Mouse (Mus musculus): ENCODE data around the gene Tmub1.

The Tmub1 gene

DNA sequence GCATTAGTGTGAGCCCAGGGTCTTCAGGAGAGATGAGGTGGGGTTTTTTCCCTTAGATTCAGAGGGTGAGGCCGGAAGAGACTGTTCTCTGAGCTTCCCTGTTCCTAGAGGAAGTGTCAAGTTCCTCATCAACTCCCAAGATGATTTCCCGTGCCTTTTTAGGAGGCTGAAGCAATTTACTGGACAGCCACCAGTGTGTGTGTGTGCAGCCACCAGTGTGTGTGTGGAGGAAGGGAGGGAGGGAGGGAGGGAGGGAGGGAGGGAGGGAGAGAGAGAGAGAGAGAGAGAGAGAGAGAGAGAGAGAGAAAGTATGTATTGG is 6.3 kb upstream of the Tmub1 start:
- ATAC-seq (ENCODE audit: low TSS enrichment) = no peak

DNA sequence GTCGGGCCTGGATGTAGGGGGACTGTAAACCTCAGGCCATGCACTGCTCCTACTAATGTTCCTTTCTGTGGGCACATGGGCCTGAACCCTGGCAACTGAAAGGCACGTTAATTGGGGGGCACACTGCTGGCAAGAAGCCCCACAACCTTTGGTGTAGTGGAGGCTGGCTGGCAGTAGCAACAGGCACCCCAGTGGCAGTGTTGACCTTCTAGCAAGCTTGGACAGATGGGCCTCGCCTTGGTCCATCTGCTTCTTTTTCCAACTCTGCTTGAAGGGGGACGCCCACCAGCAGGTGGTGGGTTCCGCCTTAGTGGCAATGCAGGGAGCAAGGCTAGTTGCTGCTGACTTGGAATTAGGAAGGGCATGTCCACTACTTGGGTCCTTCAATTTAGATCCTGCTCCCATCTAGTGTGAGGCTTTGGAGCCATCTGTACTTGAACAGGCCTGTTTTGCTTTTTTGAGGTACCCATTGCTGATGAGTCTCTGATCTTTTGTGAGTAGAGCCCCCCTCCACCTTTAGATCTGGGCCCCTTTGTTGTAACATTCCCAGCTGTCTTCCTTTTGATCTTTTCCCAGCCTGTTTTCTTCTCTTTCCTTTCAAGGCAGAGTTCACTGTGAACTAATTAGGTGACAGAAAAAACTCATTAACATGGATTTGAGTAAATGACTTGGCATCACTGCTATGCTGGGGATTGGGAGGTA is 5.8 kb upstream of the Tmub1 start:
- ATAC-seq (ENCODE audit: low TSS enrichment) = no peak

DNA sequence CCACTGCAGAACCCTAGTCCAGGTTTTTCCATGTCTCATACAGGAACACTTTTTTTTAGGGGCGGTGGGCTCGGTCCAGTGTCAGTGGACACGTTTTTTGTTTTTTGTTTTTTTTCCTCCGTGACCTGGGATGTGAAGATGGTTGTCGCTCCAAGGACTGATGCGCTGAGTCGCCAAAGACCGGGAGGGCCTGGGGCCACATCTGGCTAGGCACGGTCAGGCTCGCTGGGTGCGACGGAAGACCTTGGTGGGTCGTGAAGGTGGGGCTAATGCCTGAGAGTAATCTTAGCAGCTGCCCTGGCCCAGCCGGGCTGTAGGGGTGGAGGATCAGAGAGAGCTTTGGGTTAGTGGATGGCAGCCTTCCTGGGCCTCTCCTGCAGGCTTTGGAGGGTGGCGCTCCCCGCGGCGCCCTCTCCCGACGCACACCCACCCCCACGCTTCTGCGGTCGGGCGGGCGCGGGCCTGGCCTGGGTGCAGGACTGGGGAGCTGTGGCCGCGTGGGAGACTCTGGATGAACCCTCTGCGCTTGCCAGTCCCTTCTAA is 5.1 kb upstream of the Tmub1 start:
- peak; percentile 31 for ATAC-seq (ENCODE audit: low TSS enrichment)

DNA sequence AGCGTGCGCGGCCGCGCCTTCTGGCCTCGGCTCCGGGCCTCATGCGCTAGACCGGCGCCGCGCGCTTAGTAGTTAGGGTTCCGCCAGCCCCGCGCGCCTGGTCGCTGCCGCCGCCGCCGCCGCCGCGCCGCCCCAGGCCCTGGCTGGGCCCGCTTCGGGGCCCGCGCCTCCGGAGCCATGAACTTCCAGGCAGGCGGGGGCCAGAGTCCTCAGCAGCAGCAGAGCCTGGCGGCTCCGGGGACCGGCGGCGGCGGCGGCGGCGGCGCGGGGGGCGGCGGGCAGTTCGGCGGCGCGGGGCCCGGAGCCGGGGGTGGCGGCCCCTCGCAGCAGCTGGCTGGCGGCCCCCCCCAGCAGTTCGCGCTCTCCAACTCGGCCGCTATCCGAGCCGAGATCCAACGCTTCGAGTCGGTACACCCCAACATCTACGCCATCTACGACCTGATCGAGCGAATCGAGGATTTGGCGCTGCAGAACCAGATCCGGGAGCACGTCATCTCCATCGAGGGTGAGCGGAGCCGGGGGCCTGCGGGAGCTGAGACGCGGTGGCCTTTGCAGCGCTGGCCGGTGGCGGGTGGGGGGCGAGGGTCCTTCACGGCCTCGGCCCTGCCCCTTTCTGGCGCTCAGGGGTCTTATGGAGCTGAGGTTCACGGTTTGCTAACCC is 4.5 kb upstream of the Tmub1 start, which contains the start of gene Agap3:
TSS of gene Agap3 (plus strand) at position 148 of the 661 bp plus-strand sequence.
- ATAC-seq (ENCODE audit: low TSS enrichment) = peak; percentile 4; the same call in 1 of the 2 replicates

DNA sequence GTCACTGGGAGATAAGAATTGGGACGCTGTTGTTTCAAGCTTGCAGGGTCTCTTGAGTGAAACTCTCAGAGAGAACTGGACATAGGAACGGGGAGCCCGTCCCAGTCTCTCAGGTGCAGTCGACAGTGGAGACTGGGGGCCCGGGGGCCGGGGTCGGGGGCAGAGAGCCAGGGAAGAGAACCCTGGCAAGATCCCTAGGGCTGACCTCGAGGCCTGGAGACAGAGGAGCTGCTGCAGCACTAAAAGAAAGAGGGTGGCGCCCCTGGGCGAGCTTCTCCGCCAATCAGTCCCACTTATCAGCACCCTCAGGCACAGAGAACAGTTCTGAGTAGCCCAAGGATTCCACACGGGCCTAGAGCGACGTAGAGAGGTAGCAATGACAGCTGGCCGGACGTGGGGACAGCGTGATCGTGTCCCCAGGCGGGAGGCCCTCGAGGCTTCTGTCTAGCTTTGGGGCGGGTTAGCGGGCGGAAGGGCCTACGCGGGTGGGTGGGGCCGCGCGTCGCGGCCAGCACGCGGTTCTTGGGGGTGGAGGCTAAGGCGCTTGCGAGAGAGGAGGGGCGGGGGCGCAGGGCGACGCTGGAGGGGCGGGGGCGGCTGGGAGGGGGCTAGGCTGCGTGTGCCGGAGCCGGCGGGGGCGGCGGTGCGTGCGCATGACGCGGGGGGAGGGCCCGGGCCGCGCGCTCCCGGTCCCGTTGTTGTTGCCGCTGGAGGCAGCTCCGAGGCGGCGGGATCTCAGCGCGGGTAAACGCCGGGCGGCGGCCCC is 3.8 kb upstream of the Tmub1 start:
- ATAC-seq (ENCODE audit: low TSS enrichment) = peak; percentile 34

DNA sequence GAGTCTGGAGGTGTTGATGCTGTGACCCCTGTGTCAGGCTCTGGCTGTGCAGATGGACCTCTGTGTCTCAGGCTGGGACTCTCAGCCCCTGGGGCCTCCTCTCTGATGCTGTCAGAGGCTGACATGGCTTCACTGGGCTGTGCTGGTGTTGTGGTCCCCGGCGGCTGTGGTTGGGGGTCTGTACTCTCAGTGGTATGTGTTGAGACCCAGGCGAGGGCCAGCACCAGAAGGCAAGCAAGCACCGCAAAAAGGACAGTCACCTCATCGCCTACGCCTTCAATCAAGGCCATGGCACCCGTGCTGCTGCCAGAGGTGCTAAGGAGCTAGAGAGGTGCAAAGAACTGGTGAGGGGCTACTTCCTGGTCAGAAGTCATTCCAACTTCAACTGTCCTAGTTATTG is 1.0 kb downstream of the Tmub1 start:
- no peak for ATAC-seq (ENCODE audit: low TSS enrichment)

DNA sequence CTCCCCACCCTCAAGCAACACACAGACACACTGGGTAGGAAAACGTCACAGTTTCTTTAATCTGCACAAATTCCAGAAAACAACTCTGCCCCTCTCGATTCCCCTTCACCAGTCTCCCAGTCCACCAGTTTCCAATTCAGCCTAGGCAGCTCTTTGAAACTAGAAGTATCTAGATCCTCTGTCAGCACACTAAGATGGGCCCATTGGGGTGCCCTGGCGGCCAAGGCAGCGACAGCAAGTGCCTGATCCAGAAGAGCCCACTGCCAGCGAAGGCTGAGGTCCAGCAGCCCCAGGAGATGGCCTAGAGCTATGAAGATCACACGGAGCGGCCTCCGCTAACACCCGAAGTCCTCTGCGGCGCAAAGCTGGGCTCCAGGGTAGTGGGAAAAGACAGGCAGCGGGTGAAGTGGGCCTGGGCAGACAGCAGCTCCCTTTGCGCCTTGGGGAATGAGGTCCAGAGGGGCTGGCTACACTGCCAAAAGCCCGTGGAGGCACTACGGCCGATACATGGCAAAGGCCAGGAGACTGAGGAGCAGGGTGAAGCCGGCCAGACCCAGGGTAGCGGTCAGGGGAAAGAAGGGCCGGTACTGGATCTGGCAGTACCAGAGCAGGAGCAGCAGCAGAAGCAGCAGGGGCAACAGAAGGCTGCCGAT is 2.1 kb downstream of the Tmub1 start:
- no peak for ATAC-seq (ENCODE audit: low TSS enrichment)

DNA sequence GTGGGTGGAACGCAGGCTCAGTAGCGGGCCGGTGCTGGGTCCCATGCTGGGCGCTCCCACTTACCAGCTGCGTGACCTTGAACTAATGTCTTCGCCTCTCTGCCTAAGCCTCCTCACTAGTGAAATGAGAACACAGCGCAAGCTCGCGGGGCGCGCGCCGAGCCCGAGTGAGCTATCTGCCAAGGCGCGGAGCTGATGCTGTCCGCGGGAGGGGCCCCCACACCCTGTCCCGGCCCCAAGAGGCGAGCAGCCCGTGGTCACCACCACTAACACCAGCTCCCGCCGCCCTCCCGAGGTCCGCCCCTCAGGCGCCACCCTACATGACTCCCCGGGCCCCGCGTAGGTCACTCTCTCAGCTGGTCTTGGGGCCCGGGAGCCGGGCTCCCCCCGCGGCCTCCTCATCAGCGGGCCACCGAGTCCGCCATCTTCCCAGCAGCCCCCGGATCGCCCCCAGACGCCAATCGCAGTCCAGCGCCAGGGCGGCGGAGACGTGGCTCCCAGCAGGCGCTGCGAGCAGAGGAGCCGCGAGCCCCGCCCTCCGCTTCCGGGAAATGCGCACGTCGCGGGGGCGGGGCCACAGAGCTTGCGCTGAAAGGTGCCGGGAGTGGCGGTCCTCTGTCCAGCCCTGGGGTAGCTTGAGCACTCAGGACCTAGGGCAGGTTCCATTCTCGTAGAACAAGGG is 2.8 kb downstream of the Tmub1 start, which contains the start of gene Fastk:
TSS of gene Fastk (minus strand) at position 542 of the 682 bp plus-strand sequence.
- ATAC-seq (ENCODE audit: low TSS enrichment) = peak; percentile 78

DNA sequence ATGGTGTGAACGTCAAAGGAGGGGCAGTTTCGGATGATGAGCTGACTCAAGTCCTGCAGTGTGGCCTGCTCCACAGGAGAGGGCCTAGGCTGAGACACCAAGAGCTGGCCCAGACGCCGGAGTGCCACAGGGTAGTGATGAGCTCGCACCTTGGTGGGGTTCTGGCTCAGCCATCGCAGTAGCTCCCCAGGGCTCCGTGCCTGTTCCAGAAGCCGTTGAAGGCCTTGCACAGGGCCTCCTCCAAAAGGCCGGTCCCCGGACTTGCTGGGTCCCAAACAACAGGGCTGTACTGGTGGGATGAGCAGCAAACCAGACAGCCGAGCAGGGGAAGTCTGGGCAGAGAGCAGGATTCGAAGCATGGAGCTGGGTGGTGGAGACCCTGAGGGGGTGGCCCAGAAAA is 3.7 kb downstream of the Tmub1 start:
- ATAC-seq (ENCODE audit: low TSS enrichment) = no peak

DNA sequence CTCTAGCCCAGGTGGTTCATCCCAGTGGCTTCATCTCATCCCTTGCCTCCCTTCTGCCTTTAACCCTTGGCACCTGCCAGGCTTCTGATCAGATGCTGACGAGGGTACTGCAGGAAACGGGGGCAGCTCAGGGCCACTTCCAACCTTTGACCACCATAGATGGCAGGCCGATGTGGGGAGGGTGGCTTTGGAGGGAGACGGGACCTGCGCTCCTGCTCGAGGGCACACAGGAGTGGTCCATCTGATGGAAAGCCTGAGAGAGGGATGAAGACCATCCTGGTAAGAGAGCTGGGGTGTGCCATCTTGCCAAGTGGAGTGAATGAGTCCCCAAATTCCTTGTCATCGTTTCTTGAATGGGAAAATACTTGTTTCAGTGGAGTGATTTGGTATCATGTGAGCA is 4.5 kb downstream of the Tmub1 start:
- ATAC-seq (ENCODE audit: low TSS enrichment) = no peak

DNA sequence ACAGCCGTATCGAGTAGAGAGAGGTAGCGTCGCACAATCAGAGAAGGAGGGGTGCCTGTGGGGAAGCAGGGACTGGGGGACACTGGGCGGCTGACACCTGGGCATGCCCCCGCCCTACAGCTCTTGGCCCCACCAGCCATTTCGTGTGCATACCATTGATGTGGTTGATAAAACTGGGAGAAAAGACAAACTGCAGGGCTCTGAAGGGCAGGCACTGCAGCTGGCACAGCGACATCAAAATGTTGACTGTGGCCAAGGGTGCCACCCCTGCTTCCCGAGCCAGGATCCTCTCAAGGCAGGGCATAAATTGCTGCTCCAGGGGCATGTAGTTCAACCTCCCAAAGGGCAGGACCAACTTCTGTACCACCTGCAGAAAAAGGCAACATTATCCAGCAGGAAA is 5.6 kb downstream of the Tmub1 start:
- no peak for ATAC-seq (ENCODE audit: low TSS enrichment)

DNA sequence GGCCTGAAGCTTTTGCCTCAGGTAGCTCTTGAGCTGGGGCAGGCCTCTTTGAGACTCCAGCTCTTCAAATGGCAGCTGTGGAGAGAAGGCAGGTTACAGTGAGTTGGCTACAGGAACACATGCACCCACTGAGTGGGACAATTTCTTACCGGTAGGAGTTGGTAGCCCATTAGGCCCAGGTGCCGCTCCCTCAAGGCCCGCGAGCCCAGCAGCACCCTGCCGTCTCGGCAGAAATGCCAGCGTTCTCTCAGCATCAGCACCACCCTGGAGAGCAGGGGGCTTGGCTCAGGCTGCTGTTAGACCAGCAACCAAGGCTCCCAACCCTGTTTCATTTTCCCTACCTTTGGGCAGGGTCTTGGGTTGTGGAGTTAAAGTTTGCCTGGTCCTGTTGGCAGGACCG is 6.5 kb downstream of the Tmub1 start:
- no peak for ATAC-seq (ENCODE audit: low TSS enrichment)

DNA sequence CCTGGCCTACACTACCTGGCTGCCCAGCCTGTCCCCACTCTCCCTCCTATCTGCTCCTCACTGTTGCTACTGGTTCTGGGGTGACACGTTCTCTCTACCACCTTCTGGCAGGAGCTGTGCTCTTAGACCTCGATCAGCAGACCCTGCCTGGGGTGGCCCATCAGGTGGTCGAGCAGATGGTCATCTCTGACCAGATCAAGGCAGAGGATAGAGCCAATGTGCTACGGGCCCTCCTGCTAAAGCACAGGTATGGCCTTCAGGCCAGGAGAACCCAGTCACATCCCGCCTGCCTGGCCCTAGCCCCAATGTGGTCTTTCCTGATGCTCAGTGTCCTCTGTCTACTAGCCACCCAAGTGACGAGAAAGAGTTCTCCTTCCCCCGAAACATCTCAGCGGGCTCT is 13.7 kb downstream of the Tmub1 start:
- ATAC-seq (ENCODE audit: low TSS enrichment) = no peak

DNA sequence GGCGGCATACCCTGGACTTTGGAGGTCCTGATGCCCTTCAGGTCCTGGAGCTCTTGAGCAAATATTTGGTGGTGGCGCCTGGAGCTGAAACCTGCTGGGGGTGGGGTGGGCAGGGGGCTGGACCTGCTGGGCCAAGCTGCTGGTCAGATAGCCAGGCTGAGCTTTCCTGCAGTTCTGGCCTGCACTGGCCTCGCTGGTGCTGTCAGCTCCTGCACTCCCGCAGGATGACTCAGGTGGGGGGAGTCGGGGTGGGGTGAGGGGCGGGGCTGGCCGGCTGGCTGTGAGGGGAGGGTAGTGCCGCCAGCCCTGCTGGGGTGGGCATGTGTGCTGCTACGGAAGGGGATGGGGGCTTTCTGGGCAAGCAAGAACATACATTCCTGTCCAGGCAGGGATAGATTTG is 19.1 kb downstream of the Tmub1 start:
- no peak for ATAC-seq (ENCODE audit: low TSS enrichment)

DNA sequence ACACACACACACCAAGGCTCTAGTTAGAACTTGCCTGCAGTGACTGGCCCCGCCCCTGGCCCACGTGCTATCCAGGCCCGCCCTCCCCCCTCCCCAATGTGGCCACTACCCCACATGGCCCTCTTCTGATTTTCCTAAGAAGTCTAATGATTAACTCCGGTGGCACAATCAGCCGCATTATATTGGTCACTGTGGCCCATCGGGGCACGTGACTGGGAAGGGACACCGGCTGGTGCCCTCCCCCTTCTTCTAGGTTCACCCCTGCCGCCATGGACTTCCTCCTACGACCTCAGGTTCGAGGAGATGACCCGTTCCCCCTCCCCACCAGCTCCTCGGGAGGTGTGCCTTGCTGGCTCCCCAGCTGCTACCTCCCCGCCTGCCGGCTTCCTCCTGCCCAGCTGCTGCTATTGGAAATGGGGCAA is 19.7 kb downstream of the Tmub1 start:
- ATAC-seq (ENCODE audit: low TSS enrichment) = no peak

DNA sequence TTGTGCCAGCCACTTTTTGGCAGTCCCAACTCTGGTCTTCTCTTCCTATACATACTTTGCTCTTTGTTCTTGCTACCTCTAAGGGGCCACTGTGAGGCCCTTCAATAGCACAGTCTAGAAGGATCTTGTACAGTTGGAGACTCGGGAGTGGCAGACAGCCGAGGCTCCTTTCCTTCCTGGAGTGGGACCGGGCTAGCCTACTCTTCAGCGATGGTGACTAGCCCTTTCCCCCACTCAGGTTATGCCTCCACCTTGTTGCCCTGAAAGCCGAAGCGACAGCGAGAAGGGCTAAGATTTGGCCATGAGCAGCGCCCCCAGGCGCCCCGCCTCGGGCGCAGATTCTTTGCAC is 20.4 kb downstream of the Tmub1 start:
- ATAC-seq (ENCODE audit: low TSS enrichment) = no peak

DNA sequence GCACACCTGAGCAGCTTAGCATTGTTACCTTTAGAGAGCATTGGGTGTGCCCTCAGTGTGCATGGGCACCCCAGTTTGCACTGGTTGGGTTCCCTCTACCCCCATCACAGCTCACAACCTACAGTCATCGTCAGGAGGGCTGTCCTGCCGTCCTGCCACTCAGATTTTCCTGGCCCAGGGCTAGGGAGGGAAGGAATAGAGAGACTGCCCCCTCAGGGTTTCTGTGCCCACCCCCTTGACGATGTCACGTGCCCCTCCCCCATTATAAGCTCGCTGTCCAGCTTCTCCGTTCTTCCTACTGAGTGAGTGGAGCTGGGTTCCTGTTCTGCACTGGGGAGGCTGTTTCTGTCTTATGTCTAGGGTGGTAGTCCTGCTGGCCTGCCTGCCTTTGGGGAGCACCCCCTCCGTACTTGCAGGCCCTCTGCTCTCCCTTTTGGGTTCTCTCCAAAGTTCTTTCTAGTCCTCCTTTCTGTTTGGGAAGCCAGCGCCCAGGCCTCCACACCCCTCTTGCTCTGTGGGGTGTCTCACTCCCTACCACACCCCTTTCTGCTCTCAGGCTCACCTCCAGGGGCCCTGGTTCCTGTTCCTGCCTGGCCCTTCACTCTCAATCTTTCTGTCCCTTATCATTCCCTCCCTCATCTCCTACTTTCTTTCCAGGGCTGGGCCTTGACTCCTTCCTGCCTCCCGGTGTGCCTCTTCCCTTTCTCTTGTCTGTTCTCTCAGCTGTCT is 20.9 kb downstream of the Tmub1 start:
- no peak for ATAC-seq (ENCODE audit: low TSS enrichment)

DNA sequence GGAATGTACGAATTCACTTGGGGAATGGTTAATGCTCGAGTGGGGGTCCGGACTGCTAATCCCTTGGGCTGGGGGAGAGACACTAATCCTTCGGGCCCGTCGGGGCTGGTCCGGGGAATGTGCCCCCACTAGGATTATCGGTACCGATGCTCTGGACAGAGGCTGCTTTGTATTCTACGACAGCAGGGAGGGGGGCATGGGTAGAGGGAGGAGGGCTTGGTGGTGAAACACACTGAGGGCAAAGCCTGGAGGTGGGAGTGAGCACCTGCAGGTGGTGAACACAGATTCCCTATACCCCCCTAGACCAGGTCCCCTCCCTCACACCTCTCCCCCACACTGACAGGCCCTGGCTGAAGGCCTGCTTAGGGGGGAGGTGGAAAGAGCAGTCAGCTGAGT is 21.6 kb downstream of the Tmub1 start:
- no peak for ATAC-seq (ENCODE audit: low TSS enrichment)

DNA sequence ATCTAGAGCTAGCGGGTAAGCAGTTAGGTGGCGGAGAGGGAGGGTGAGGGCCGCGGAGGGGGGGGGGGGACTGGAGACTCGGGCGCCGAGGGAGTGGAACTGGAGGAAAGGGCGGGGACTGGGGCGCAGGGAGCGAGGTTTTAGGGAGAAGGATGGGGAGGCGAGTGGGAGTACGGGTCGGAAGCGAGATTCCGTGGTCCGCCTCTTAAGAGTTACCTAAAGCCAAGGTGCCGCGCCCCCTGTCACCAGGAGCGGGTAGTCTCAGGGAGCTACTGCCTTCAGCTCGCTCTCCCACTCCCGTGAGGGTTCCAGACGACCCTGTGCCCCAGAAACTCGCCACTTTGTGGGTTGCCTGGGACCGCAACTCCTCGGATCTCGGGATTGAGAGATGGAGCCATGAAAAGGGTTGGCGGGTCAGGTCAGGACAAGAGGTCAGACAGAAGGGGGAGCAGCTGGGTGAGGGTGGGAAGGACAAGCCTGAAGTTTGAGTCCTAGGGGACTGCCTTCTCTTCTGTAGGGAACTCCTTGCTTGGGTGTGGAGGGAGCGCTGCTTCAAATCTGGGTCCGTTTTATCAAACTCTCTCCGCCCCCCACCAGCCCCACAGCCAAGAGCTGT is 22.1 kb downstream of the Tmub1 start:
- ATAC-seq (ENCODE audit: low TSS enrichment) = no peak

DNA sequence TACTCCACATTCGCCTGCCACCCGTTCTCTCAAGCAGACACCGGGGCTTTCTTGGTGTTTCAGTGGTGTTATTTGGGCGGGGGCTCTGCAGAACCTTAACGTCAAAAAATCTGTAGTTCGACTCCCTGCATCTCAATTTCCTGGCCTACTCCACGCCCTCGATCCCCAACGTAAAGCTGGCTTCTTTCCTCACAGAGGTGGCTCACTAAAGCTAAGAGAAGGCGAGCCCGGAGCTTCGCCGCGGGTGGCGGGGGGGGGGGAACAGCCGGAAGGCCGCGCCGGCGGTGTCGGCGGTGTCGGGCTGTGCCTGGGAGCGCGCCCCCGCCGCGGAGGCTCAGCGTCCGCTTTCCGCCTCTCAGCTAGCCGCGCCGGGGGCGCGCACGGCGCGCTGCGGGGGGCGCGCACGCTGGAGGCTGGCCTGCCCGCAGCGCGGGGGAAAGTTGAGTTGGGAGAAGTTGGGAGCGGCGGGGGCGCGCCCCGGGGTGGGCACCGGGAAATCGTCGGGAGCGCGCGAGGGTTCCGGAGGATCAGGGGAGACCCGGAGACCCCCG is 22.7 kb downstream of the Tmub1 start:
- ATAC-seq (ENCODE audit: low TSS enrichment) = peak; percentile 28
